Mouse (Mus musculus): ENCODE results near the gene Cul3. TPM values are rescaled to one million over a fixed set of nuclear protein-coding genes. Genes with fewer than 3 reads are reported as not detected.

Cul3 gene
- polyA plus RNA-seq, 1 experiment from 2014 or later, result 29.5 TPM

- Histone ChIP-seq H3K4me1 (replicated peaks) (no peaks in the 10 kb centered on the region), H3K27ac (no peak overlapping the region), H3K9me3 (no peaks in the 10 kb centered on the region), H3K9ac (no peak overlapping the region), H3K4me2 (replicated peaks) (no peak overlapping the region), H3K4me3 (replicated peaks) (no peak overlapping the region), H3K36me3 (no peaks in the 10 kb centered on the region), H3K27me3 (replicated peaks) (no peaks in the 10 kb centered on the region)
- WGBS, result 82% methylated on average over 1 of the region's 1 CpGs
- 0 out of 2 replicates have a peak, but pooled peaks have one; percentile 26 for ATAC-seq
Observed at GRCm38 (mm10) chr1:80260443-80260842, 79.8 kb downstream of the Cul3 start.

GRCm38 (mm10) chr1:80258632-80259031 lies 81.6 kb downstream of the Cul3 start:
- H3K4me2 ChIP-seq (replicated peaks), result no peak overlapping the region
- no peak overlapping the region for H3K27ac ChIP-seq
- ATAC-seq, result no peak
- H3K27me3 ChIP-seq (replicated peaks), result no peaks in the 10 kb centered on the region
- 75% methylated on average over 4 of the region's 4 CpGs for WGBS
- no peaks in the 10 kb centered on the region for H3K36me3 ChIP-seq
- H3K9ac ChIP-seq, result no peak overlapping the region
- H3K9me3 ChIP-seq, result no peaks in the 10 kb centered on the region
- no peak overlapping the region for H3K4me3 ChIP-seq (replicated peaks)
- H3K4me1 ChIP-seq (replicated peaks), result no peaks in the 10 kb centered on the region

GRCm38 (mm10) chr1:80253309-80253708 lies 87.0 kb downstream of the Cul3 start:
- Histone ChIP-seq H3K9ac (no peak overlapping the region), H3K4me1 (replicated peaks) (no peaks in the 10 kb centered on the region), H3K4me3 (replicated peaks) (no peak overlapping the region), H3K27ac (no peak overlapping the region), H3K27me3 (replicated peaks) (no peaks in the 10 kb centered on the region), H3K9me3 (no peaks in the 10 kb centered on the region), H3K36me3 (no peaks in the 10 kb centered on the region), H3K4me2 (replicated peaks) (no peak overlapping the region)
- no peak for ATAC-seq

GRCm38 (mm10) chr1:80250247-80250646 lies 90.0 kb downstream of the Cul3 start:
- WGBS, result 55% methylated on average over 5 of the region's 5 CpGs
- H3K27ac ChIP-seq, result no peak overlapping the region

GRCm38 (mm10) chr1:80247131-80247530 lies 93.1 kb downstream of the Cul3 start:
- no peak overlapping the region for H3K9ac ChIP-seq
- H3K27ac ChIP-seq, result no peak overlapping the region
- H3K4me1 ChIP-seq (replicated peaks), result no peaks in the 10 kb centered on the region
- H3K27me3 ChIP-seq (replicated peaks), result no peaks in the 10 kb centered on the region
- H3K4me2 ChIP-seq (replicated peaks), result no peak overlapping the region
- ATAC-seq, result no peak
- no peaks in the 10 kb centered on the region for H3K9me3 ChIP-seq
- no peak overlapping the region for H3K4me3 ChIP-seq (replicated peaks)
- H3K36me3 ChIP-seq, result no peaks in the 10 kb centered on the region

More at GRCm38 (mm10) chr1:80250247-80250646, 90.0 kb downstream of the Cul3 start:
- no peaks in the 10 kb centered on the region for H3K27me3 ChIP-seq (replicated peaks)
- no peaks in the 10 kb centered on the region for H3K9me3 ChIP-seq
- no peaks in the 10 kb centered on the region for H3K4me1 ChIP-seq (replicated peaks)
- no peak overlapping the region for H3K4me2 ChIP-seq (replicated peaks)
- no peak overlapping the region for H3K9ac ChIP-seq
- ATAC-seq, result no peak
- H3K4me3 ChIP-seq (replicated peaks), result no peak overlapping the region
- no peaks in the 10 kb centered on the region for H3K36me3 ChIP-seq

GRCm38 (mm10) chr1:80244123-80244522 lies 96.2 kb downstream of the Cul3 start:
- Histone ChIP-seq H3K36me3 (no peaks in the 10 kb centered on the region), H3K9me3 (no peaks in the 10 kb centered on the region), H3K27ac (no peak overlapping the region), H3K4me3 (replicated peaks) (no peak overlapping the region), H3K9ac (no peak overlapping the region), H3K27me3 (replicated peaks) (no peaks in the 10 kb centered on the region), H3K4me1 (replicated peaks) (no peaks in the 10 kb centered on the region), H3K4me2 (replicated peaks) (no peak overlapping the region)
- ATAC-seq, result no peak
- 67% methylated on average over 3 of the region's 3 CpGs for WGBS

- Histone ChIP-seq H3K27ac (no peak overlapping the region), H3K9me3 (no peaks in the 10 kb centered on the region), H3K4me3 (replicated peaks) (no peak overlapping the region), H3K36me3 (no peaks in the 10 kb centered on the region), H3K27me3 (replicated peaks) (no peaks in the 10 kb centered on the region), H3K4me2 (replicated peaks) (no peak overlapping the region), H3K4me1 (replicated peaks) (no peaks in the 10 kb centered on the region), H3K9ac (no peak overlapping the region)
- ATAC-seq, result no peak
- WGBS, result 87% methylated on average over 6 of the region's 6 CpGs
Observed at GRCm38 (mm10) chr1:80241579-80241978, 98.7 kb downstream of the Cul3 start.

GRCm38 (mm10) chr1:80240017-80240660 lies 100.1 kb downstream of the Cul3 start:
- Histone ChIP-seq H3K36me3 (no peaks in the 10 kb centered on the region), H3K4me3 (replicated peaks) (no peak overlapping the region), H3K9ac (no peak overlapping the region), H3K27ac (no peak overlapping the region), H3K4me1 (replicated peaks) (no peaks in the 10 kb centered on the region), H3K4me2 (replicated peaks) (no peak overlapping the region), H3K9me3 (no peaks in the 10 kb centered on the region), H3K27me3 (replicated peaks) (no peaks in the 10 kb centered on the region)
- no peak for ATAC-seq
- WGBS, result 43% methylated on average over 12 of the region's 12 CpGs

- H3K4me3 ChIP-seq (replicated peaks), result no peak overlapping the region
- H3K4me2 ChIP-seq (replicated peaks), result no peak overlapping the region
- H3K36me3 ChIP-seq, result no peaks in the 10 kb centered on the region
- H3K4me1 ChIP-seq (replicated peaks), result no peaks in the 10 kb centered on the region
- H3K9me3 ChIP-seq, result no peaks in the 10 kb centered on the region
- no peak overlapping the region for H3K9ac ChIP-seq
- H3K27me3 ChIP-seq (replicated peaks), result no peaks in the 10 kb centered on the region
- WGBS, result 75% methylated on average over 11 of the region's 11 CpGs
- no peak for ATAC-seq
- no peak overlapping the region for H3K27ac ChIP-seq
Observed at GRCm38 (mm10) chr1:80239481-80239880, 100.8 kb downstream of the Cul3 start.

GRCm38 (mm10) chr1:80236951-80237702 lies 103.2 kb downstream of the Cul3 start:
- Histone ChIP-seq H3K36me3 (no peaks in the 10 kb centered on the region), H3K4me2 (replicated peaks) (no peak overlapping the region), H3K4me1 (replicated peaks) (no peaks in the 10 kb centered on the region), H3K9me3 (no peaks in the 10 kb centered on the region), H3K9ac (no peak overlapping the region), H3K27ac (no peak overlapping the region), H3K27me3 (replicated peaks) (no peaks in the 10 kb centered on the region), H3K4me3 (replicated peaks) (no peak overlapping the region)
- WGBS, result 64% methylated on average over 11 of the region's 11 CpGs
- no peak for ATAC-seq

- H3K4me3 ChIP-seq (replicated peaks), result no peak overlapping the region
- no peak overlapping the region for H3K4me2 ChIP-seq (replicated peaks)
- no peak overlapping the region for H3K9ac ChIP-seq
- no peaks in the 10 kb centered on the region for H3K27me3 ChIP-seq (replicated peaks)
- WGBS, result 20% methylated on average over 1 of the region's 1 CpGs
- no peak for ATAC-seq
- no peak overlapping the region for H3K27ac ChIP-seq
- no peaks in the 10 kb centered on the region for H3K36me3 ChIP-seq
- no peaks in the 10 kb centered on the region for H3K4me1 ChIP-seq (replicated peaks)
- no peaks in the 10 kb centered on the region for H3K9me3 ChIP-seq
Observed at GRCm38 (mm10) chr1:80236126-80236525, 104.2 kb downstream of the Cul3 start.

- Histone ChIP-seq H3K27ac (no peak overlapping the region), H3K9me3 (no peaks in the 10 kb centered on the region), H3K27me3 (replicated peaks) (no peaks in the 10 kb centered on the region), H3K4me1 (replicated peaks) (no peaks in the 10 kb centered on the region), H3K4me3 (replicated peaks) (no peak overlapping the region), H3K9ac (no peak overlapping the region), H3K4me2 (replicated peaks) (no peak overlapping the region), H3K36me3 (no peaks in the 10 kb centered on the region)
- WGBS, result 56% methylated on average over 1 of the region's 1 CpGs
- no peak for ATAC-seq
Observed at GRCm38 (mm10) chr1:80230612-80231011, 109.7 kb downstream of the Cul3 start.

- Histone ChIP-seq H3K4me2 (replicated peaks) (no peak overlapping the region), H3K4me3 (replicated peaks) (no peak overlapping the region), H3K9me3 (no peaks in the 10 kb centered on the region), H3K27ac (no peak overlapping the region), H3K27me3 (replicated peaks) (no peaks in the 10 kb centered on the region), H3K4me1 (replicated peaks) (no peaks in the 10 kb centered on the region), H3K9ac (no peak overlapping the region), H3K36me3 (no peaks in the 10 kb centered on the region)
- no peak for ATAC-seq
- 41% methylated on average over 3 of the region's 3 CpGs for WGBS
Observed at GRCm38 (mm10) chr1:80224839-80225412, 115.4 kb downstream of the Cul3 start.
